Comparison of ENCODE assay signal across 21 mouse cellular contexts in genomic region chr3:132022032-132022431, GRCm38 (mm10).
DNase-seq lines count a peak whose midpoint lies in the region; ATAC-seq lines count a peak whose summit lies in the region.
"Had no signal": no experiment of that assay in that cellular context is flagged by ENCODE, and none has a peak within 500 bp of the region (broad histone marks: within the 10 kb centered on the region; RNA-seq: fewer than 3 reads in every experiment).

No protein-coding gene starts in this region.

- H3K4me2 ChIP-seq in heart, embryonic 16.5 days (ENCODE audit: low read depth, low read length): peak overlapping the region; percentile 21
- no peak overlapping the region for H3K4me2 ChIP-seq in lung, embryonic 15.5 days
- H3K4me2 ChIP-seq: embryonic facial prominence, embryonic 15.5 days; hindbrain, embryonic 12.5 days; neural tube, embryonic 15.5 days had no signal

- H3K27ac ChIP-seq in heart, embryonic 10.5 days: peak overlapping the region; percentile 71
- H3K27ac ChIP-seq in heart, embryonic 16.5 days (ENCODE audit: low read length): peak overlapping the region; percentile 29; the same call in 1 of the 2 replicates
- H3K27ac ChIP-seq in lung, embryonic 15.5 days: no peak overlapping the region
- H3K27ac ChIP-seq: embryonic facial prominence, embryonic 15.5 days; hindbrain, embryonic 12.5 days; neural tube, embryonic 15.5 days had no signal

- no peaks in the 10 kb centered on the region for H3K36me3 ChIP-seq in heart, embryonic 10.5 days
- no peaks in the 10 kb centered on the region for H3K36me3 ChIP-seq in heart, embryonic 16.5 days (ENCODE audit: control insufficient read depth, insufficient read depth)
- no peaks in the 10 kb centered on the region for H3K36me3 ChIP-seq in lung, embryonic 15.5 days
- H3K36me3 ChIP-seq: embryonic facial prominence, embryonic 15.5 days; hindbrain, embryonic 12.5 days; neural tube, embryonic 15.5 days had no signal

- no peaks in the 10 kb centered on the region for H3K27me3 ChIP-seq in heart, embryonic 10.5 days (ENCODE audit: insufficient read depth, poor library complexity, severe bottlenecking)
- no peaks in the 10 kb centered on the region for H3K27me3 ChIP-seq in heart, embryonic 16.5 days (ENCODE audit: control insufficient read depth, insufficient read depth, low read length)
- no peaks in the 10 kb centered on the region for H3K27me3 ChIP-seq in lung, embryonic 15.5 days
- H3K27me3 ChIP-seq: embryonic facial prominence, embryonic 15.5 days; hindbrain, embryonic 12.5 days; neural tube, embryonic 15.5 days had no signal

- no peak overlapping the region for H3K9ac ChIP-seq in heart, embryonic 16.5 days (ENCODE audit: low read length)
- no peak overlapping the region for H3K9ac ChIP-seq in lung, embryonic 15.5 days
- H3K9ac ChIP-seq: embryonic facial prominence, embryonic 15.5 days; hindbrain, embryonic 12.5 days; neural tube, embryonic 15.5 days had no signal

- H3K9me3 ChIP-seq in heart, embryonic 10.5 days: no peaks in the 10 kb centered on the region
- H3K9me3 ChIP-seq in heart, embryonic 16.5 days (replicated peaks; ENCODE audit: control insufficient read depth, low read length): no peaks in the 10 kb centered on the region
- no peaks in the 10 kb centered on the region for H3K9me3 ChIP-seq in lung, embryonic 15.5 days
- H3K9me3 ChIP-seq: embryonic facial prominence, embryonic 15.5 days; hindbrain, embryonic 12.5 days; neural tube, embryonic 15.5 days had no signal

- no peak overlapping the region for H3K4me3 ChIP-seq in heart, embryonic 10.5 days
- H3K4me3 ChIP-seq in heart, embryonic 16.5 days (ENCODE audit: low read length): no peak overlapping the region
- no peak overlapping the region for H3K4me3 ChIP-seq in lung, embryonic 15.5 days
- H3K4me3 ChIP-seq: embryonic facial prominence, embryonic 15.5 days; hindbrain, embryonic 12.5 days; neural tube, embryonic 15.5 days had no signal

- 29% methylated on average over 4 of the region's 4 CpGs for WGBS in heart, embryonic 10.5 days
- 28% methylated on average over 4 of the region's 4 CpGs for WGBS in heart, embryonic 16.5 days
- 27% methylated on average over 4 of the region's 4 CpGs for WGBS in lung, embryonic 15.5 days

- intact Hi-C loops in left cerebral cortex, postnatal 36 days (cut with DNase I): no loop called here

- DNase-seq in heart, embryonic 10.5 days (ENCODE audit: low spot score): no peak
- no peak for DNase-seq in heart, adult 9 months (ENCODE audit: low spot score in 2 of 2)
- DNase-seq in heart, adult 8-10 months (ENCODE audit: low spot score): no peak
- no peak for DNase-seq in lung, postnatal 36 days
- DNase-seq in left cerebral cortex, postnatal 36 days (ENCODE audit: low spot score in 2 of 2): no peak
- DNase-seq: adrenal gland, postnatal 36 days; cerebellum, adult 9-10 months; kidney, adult 18-20 months; kidney, postnatal 10 days; lung, postnatal 14 days; right cerebral cortex, adult 18-20 months; right cerebral cortex, postnatal 4 days; thymus, postnatal 36 days had no signal

- peaks cover 22% of the 10 kb centered on the region for H3K4me1 ChIP-seq in heart, embryonic 10.5 days
- peaks cover 18% of the 10 kb centered on the region for H3K4me1 ChIP-seq in heart, embryonic 16.5 days (ENCODE audit: control insufficient read depth, insufficient read depth, low read length)
- H3K4me1 ChIP-seq in lung, embryonic 15.5 days: peaks cover 14% of the 10 kb centered on the region
- H3K4me1 ChIP-seq: embryonic facial prominence, embryonic 15.5 days had no signal

- ATAC-seq in heart, embryonic 16.5 days (replicated peaks; ENCODE audit: extremely low read depth, insufficient read depth, low FRiP score): peak; percentile 60
- peak; percentile 47; the same call in 1 of the 2 replicates for ATAC-seq in lung, embryonic 15.5 days (ENCODE audit: borderline replicate concordance, extremely low read depth, low FRiP score, low TSS enrichment)
- peak; percentile 96 for ATAC-seq in granulocyte monocyte progenitor cell, adult 5-6 weeks (replicated peaks; ENCODE audit: poor library complexity, severe bottlenecking)
- ATAC-seq: forebrain, embryonic 14.5 days; midbrain, embryonic 16.5 days had no signal
